Mouse (Mus musculus): Measurements from ENCODE around the gene Col1a2.

Col1a2 gene

DNA sequence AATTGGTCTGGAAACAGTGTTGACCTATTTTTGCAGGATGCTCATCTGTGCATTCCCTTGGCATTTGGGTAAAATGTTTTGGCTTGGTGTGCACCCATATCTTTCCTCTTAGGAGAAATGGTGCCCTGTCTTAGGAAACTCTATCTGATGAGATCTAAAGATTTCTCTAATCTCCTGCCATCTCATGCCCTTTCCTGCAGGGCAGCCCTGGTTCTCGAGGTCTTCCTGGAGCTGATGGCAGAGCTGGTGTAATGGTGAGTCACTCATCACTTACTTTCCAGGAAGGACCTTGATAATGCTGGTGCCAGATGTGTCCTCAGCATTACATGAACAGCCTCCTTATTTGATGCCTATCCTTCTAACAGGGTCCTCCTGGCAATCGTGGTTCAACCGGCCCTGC lies 16.4 kb downstream of the Col1a2 start:
- in situ Hi-C loops (cut with MboI, MseI), result no loop called here

DNA sequence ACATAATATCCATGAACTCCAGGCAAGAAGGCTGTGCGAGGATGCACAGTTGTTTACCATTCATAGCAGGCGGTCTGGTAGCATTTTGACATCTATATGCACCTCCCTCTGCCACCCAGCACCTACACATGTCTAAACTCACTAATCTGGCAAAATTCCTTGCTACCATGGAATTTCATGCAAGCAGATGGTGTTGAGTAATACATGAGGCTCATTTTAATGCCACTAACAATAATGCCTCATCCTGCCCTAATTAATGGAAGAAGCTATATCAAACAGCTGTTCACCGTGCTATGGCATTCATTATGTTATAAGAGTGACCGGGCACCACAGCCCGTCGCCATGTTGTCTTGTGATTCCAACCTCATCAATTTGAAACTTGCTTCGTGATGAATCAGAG lies 23.8 kb downstream of the Col1a2 start:
- in situ Hi-C loops (cut with MboI, MseI), result no loop called here

GRCm38 (mm10) chr6:4530986-4531385 lies 26.4 kb downstream of the Col1a2 start:
- in situ Hi-C loops (cut with MboI, MseI), result no loop called here

DNA sequence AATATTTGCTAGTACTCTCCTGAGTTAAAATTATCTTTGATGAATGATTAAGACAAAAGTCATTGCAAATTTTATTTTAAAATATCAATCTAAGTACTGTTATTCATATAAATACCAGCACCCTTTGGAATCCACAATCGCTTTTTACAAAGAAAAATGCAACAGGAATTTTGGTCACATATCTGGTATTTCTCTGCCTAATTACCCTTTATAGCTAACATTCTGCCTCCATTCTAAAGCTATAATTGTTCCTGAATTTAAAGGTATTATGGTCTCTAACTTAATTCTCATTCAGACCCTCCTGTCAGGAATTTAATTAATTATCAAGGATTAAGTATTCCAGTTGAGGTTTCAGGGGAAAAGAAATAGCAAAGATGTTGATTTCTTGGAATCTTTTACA lies 28.3 kb downstream of the Col1a2 start:
- in situ Hi-C loops (cut with MboI, MseI), result no loop called here

DNA sequence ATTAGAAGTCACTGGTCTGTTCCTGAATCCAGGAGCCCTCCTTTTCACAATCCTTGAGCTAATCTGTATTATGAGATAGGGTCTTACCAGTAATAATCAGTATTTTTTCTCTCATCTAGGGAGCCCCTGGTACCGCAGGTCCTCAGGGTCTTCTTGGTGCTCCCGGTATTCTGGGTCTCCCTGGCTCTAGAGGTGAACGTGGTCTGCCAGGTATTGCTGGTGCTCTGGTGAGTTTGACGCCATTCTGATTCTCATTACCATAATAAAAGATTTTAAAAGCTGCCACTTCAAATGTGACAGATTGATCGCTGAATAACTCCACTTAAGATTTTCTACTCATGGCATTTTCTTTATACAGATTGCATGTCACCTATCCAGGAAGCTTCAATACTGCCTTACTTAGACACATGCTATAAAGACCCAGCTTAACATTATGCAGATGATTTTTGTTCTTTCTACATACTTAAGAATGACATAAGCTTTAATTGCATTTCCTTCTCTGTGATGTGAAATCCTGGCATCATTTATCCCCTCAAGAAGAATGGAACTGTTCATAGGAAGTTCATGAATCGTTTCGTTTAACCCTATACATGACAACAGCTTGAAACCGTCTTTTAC lies 30.0 kb downstream of the Col1a2 start:
- in situ Hi-C loops (cut with MboI, MseI), result no loop called here

DNA sequence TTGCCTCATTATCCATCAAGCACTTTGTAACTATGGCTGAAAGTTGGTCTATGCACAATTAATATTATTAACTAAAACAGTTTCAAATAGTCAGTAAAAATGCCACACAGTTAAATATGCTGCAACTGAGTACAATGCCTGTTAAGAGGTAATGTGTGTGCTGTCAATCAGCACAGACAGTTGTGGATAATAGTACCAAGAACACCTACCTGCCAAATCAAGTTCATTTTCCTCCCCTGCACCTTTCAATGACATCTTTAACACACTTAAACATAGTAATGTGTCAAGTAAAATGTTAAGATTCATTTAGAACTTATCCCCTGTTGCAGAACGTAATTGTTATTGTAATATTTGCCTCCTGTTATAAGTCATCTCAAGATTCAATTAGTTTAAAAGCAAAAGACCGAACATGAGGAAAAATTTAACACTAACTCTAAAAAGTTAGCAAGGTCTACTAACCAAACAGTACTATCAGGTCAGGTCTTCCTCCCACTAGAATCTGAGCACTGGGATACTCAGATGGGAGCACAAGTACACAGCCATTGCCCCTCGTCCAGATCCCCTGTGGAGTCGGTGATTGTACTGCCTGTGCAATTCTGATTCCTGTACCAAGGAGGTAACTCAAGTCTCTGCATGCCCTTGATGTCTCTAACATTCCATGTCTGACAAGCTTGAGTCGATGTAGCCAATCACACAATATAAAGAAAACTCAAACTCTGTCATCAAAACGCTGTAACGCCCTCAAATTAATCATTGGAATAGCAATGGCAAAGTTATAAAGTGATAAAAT lies 37.5 kb downstream of the Col1a2 start:
- in situ Hi-C loops (cut with MboI, MseI), result no loop called here

DNA sequence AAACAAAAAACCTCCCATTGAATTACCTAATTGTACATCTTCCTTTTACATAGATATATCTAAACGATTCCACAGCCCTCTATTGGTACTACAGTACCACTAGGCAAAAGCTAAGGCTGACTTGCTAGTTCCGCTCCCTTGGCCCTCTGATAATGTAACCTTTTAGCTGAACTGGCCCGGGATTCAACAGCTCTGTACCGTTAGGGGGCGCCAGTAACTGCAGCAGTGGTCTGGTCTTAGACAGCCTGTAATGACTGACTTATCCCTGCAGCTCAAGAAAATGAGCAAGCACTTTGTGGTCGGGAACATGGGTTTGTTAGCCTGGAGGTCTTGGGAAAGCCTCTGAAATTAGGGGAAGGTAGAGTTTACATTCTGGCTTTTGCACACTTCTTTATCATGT lies 39.9 kb downstream of the Col1a2 start:
- in situ Hi-C loops (cut with MboI, MseI), result no loop called here

DNA sequence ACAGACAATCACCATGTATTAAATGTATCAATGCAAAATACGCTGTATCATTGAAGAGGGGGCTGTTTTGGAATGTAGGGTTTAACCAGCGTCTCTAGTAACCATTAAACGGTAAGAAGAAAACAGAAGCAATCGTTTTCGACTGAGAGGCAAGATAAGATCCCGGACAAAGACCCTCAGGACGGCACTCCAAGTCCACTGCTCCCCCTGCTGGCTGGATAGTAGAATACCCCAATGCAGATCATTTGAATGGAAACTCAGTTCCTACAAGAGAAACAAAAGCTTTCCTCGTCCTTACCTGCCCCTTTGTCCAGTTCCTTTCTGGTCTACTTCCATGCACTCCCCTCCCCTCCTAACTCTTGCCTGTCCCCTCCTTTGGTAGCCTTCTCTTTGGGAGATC lies 41.1 kb downstream of the Col1a2 start:
- in situ Hi-C loops (cut with MboI, MseI), result no loop called here

- in situ Hi-C loops (cut with MboI, MseI), result no loop called here
Observed at GRCm38 (mm10) chr6:4548894-4549293, 44.3 kb downstream of the Col1a2 start.

- in situ Hi-C loops (cut with MboI, MseI), result no loop called here
Observed at GRCm38 (mm10) chr6:4549846-4550548, 45.4 kb downstream of the Col1a2 start.

DNA sequence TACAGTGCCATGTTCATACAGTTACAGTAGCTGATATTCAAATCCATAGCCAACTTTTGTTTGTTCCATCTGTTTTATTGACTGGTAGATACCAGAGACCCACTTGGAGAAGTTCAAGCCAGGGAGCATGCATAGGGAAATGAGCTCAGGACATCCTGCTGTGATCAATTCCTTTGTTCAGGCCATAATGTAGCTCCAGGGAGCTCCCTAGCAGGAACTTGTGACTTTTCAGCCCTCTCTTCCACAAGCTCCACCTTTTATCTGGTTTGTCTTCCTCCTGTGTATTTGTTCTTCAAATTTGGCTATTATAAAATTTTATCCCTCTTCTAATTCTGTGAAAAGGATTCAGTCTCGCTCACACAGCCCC lies 45.9 kb downstream of the Col1a2 start:
- in situ Hi-C loops (cut with MboI, MseI), result no loop called here

DNA sequence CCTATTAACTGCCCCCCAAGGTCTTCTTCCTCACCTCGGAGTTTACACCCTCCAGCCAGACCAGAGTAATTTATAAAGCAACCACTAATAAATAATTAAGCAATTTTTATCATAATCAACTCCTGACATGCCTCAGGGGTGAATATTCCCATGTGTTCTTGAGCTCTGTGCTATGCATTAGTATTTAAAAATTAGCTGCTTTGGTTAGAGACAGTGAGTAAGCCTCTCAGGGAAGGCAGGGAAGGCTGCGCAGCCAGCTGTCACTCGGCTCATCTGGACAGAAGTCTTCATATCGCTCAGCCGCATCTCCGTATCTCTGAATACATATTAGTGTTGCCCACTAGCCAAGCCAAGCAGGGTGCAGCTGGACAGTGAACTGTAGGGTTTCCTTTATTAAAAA lies 50.8 kb downstream of the Col1a2 start:
- in situ Hi-C loops (cut with MboI, MseI), result no loop called here

- in situ Hi-C loops (cut with MboI, MseI), result no loop called here
Observed at GRCm38 (mm10) chr6:4557086-4557485, 52.5 kb downstream of the Col1a2 start.

DNA sequence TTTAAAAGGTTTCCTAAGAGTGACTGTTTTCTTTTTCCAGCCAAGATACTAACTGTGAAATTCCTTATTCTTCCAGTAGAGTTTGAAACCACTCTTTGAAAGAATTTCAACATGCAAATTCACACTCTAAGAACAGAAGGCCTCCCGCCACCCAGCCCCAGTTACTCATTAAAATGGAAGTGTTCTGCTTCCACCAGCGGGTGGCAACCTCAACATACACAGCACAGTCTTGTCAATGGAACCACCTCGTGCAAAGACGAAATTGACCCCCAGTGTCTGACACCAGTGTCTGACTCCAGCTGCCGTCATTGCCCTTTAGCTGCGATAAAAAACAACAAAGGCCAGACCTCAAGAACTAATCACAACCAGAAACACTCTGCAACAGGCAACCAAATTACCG lies 53.1 kb downstream of the Col1a2 start:
- in situ Hi-C loops (cut with MboI, MseI), result no loop called here

DNA sequence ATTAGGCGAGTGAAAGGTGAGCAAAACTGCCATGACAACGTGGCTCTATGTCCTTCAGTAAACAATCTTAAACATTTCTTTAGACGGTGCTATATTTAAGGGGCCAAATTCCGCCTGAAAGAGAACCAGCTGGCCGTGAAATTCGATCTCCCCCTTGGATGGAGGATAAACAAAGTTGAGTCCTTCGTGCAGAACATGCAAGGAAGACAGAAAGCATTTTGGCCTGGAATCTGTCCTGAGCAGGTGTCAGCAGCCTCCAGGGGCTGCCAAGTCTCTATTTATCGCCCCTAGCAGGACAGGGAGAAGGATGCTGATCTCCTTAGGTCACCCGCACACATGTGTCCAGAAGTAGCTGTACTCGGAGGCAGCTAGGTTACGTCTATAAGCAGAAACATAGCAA lies 56.5 kb downstream of the Col1a2 start:
- in situ Hi-C loops (cut with MboI, MseI), result no loop called here

DNA sequence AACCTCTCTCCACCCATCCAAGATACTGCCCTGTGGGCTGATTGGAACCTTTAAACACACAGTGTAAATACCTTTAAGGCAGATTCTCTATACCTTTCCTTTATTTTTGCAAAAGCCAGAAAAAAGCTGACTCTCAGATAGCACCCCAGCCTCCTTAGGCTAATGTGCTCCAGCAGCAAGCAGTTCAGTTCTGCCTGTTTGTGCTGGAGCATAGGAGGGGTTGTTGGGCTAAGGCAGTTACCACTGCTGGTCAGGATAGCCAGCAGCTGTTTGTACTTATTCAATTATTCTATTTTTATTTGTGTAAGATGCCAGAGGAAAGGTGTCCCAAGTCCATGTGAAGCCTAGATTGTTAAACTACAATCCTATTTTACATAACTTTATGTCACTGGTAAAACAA lies 57.0 kb downstream of the Col1a2 start:
- in situ Hi-C loops (cut with MboI, MseI), result no loop called here

GRCm38 (mm10) chr6:4562401-4562800 lies 57.8 kb downstream of the Col1a2 start:
- in situ Hi-C loops (cut with MboI, MseI), result no loop called here

DNA sequence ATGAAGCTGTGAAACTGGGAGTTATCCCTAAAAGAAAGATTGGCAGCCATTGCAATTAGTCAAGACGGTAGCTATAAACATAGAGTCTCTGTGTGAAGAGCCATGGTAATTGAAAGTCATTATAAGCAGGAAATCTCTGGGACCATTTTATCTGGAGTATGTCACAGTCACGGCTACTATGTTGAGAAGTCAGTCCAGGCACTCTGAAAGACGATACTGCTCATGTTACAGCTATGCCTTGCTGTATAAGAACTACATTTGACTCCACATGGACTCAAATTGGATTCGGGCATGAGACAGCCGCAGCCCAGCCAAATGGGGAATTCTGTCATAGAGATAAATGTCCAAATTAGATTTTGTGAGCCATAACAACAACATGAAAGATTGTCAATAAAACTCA lies 58.9 kb downstream of the Col1a2 start:
- in situ Hi-C loops (cut with MboI, MseI), result no loop called here

GRCm38 (mm10) chr6:4570412-4570811 lies 65.8 kb downstream of the Col1a2 start:
- in situ Hi-C loops (cut with MboI, MseI), result no loop called here

GRCm38 (mm10) chr6:4577756-4578155 lies 73.1 kb downstream of the Col1a2 start:
- in situ Hi-C loops (cut with MboI, MseI), result no loop called here

DNA sequence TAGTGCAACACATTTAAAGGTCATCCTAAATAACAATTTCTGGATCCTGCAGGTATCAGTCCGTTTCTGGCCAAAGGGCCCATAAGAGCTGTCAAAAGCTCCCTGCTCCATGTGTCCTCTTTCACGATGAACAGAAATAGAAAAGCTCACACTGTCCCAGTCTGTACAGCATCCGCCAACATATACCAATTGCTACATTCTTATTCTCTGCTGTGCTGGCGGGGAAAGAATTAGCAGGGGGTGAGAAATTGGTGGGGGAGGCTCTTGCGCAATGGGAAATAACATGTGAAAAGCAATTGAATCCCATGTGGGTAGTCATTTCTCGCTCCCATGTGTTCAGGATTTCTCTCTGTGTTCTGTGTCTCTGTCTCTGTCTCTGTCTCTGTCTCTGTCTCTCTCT lies 73.7 kb downstream of the Col1a2 start:
- in situ Hi-C loops (cut with MboI, MseI), result no loop called here

DNA sequence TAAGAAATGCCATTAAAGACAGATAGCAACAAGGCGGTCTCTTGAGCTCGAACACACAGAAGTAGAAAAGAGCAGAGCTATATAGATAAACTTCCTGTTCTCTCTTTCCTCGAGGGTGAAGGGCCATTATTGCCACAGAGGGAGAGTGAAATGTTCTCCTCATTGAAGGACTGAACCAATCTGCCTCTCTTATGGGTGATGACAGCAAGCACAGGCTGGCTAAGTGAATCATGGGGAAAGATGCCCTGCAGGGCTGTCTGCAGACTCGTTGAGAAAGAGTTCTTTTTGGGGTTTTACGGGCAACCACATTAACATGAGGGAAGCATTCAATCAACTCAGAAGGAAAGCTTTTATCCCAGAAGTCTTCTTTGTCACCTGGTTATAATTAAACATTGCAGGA lies 75.0 kb downstream of the Col1a2 start:
- in situ Hi-C loops (cut with MboI, MseI), result no loop called here

DNA sequence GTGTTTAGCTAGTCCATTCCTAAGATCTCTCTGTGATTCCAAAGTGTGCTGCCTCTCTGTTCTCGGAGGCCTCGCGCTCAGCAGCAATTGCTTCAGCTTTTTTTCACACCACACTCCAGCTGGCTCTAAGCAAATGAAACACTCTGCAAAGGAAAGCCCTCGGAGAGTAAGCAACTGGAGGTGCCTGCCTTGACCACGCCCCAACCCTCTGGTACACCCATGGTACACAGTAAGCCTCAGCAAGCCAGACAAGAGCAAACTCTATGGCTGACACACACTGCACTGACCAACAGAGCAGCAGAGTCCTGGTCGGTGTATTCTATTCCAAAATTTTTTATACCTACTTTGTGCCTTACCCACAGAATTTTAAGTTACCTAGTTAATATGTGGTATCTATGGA lies 78.9 kb downstream of the Col1a2 start:
- in situ Hi-C loops (cut with MboI, MseI), result no loop called here

Measured in T-helper 2 cell (primary cell).